Mouse (Mus musculus): ENCODE data around the gene Olfr71. TPM values are rescaled to one million over a fixed set of nuclear protein-coding genes. Genes with fewer than 3 reads are reported as not detected.

Olfr71 gene
- polyA plus RNA-seq (2015; fragmentation: Illumina TruSeq; extraction: RNeasy Lipid Tissue Mini Kit (QIAGEN cat#74804); ENCODE audit: low read depth, low replicate concordance) = not detected

DNA sequence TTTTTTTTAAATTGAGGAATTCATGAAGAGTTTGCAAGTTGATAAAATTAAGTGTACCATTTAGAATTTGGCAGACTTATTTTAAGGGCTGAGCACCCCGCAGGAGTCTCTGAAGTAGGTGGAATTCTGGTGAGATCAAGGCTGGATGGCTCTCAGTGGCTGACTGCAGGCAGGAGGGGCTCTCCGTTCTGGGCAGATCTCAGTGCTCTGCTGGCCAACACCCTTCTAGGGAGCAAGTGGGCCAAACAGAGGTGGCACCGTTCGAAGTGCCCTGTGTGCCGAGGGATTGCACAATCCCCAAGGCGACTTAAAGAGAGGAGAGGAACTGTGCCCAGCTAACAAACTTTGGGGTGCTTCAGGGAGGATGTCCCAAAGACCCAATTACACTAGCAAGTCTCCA lies at the start of gene Olfr71:
Gene Olfr71, minus strand, starts transcription at position 387 of the 400 bp plus-strand sequence.

DNA sequence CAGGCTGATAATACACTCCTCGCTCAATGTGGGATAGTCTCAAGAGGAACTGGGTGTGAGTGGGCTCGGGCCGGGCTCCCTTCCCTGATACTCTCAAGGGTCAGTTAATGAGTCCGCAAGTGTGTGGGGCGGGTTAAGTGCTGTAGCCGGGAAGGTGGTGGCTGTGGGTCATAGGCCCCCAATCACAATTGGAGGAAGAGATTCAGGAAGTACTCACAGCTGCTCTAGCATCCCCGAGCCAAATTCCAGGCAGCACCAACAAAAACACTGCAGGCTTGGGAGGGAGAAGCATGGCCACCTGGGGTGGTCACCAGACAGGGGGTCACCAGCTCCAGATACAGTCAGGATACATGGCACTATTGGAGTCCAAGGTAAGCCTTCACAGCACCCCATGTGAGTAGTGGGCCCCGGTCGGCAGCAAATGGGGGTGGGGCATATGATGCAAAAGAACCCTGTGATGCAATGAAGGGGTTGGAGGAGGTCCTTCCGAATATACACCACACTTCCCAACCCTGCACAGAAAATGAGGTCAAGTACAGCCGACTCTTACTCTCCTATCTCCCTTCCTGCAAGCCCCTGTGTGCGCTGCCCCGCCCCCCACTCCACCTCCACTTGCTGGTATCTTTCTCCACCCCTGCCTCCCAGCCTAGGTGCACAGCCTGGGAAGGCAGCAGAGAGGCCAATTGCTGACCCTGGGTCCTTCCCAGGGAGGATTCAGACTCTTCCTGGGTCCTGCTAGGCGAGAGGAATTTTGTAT lies 19.9 kb upstream of the Olfr71 start, which contains the start of gene Spaar:
Gene Spaar, plus strand, starts transcription at position 241 of the 757 bp plus-strand sequence.

DNA sequence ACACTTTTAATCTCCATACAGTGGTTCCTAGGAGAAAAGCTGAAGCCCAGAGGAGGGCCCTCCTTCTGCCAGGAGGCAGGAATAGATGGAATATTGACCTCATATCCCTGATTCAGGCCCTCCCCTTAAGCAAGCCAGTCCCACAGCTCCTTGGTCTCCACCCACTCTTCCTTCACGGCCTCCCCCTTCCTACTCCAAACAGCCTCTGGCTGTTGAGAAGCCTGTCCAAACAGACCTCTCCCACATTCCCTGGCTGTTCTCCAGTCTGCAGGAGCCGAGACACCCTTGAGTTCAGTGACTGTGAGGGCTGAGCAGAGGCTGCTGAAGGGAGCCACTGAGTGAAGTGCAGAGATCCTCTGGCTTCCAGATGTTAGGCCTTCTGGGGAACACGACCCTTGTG lies 16.9 kb upstream of the Olfr71 start, which contains the start of gene Hrct1:
Gene Hrct1, plus strand, starts transcription at position 194 of the 400 bp plus-strand sequence.

DNA sequence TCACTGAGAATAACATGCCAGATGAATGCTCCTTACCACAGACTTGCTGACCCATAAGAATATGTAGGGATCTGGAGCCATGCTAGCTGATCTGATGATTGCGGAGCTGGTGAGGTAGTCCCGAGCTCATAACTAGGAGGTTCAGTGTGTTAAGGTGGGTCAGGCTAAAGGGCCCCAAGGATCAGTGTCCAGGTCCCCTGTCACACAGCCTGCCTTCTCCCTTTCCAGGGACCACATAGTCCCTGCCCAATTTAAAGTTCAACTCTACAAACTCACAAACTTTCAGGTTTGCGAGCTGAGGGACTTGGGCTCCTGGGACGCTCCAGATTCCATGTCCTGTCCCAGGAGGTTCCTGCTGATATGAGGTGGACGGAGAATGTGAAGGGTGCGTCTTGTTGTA lies 9.3 kb downstream of the Olfr71 start, which contains the start of gene Olfr70:
Gene Olfr70, minus strand, starts transcription at position 101 of the 400 bp plus-strand sequence.

DNA sequence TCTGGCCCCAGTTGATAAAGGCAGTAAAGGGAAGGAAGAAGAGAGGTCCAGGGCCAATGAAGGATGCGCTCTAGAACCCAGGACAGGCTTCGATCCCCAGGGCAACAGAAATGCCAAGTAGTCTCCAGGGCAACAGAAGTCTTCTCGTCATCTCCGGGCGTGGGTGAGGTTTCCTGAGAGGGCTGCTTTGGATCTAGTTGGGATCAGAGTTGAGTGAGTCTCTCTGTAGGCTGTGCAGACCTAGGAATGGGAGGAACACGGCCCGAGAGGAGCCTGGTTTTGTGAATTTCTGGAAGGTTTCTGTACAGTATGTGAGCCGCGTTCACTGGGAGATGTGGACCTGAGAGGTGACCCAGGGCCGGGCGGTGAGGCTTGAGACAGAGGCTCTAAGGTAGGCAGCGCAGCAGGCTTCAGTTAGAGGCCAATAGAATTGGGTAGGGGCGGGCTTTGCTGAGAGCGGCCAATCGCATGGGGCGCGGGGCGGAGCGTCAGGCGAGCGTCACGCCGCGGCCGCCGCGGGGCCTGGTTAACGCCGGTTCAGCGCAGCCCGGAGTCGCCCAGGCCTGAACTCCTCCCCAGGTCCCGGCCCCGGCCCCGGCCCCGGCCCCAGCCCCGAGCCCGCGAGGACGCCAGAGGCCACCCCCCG lies 41.1 kb downstream of the Olfr71 start, which contains the start of the genes Tmem8b and Fam221b:
Gene Tmem8b, plus strand, starts transcription at position 190 of the 646 bp plus-strand sequence.
Gene Fam221b, minus strand, starts transcription at position 364 of the 646 bp plus-strand sequence.

DNA sequence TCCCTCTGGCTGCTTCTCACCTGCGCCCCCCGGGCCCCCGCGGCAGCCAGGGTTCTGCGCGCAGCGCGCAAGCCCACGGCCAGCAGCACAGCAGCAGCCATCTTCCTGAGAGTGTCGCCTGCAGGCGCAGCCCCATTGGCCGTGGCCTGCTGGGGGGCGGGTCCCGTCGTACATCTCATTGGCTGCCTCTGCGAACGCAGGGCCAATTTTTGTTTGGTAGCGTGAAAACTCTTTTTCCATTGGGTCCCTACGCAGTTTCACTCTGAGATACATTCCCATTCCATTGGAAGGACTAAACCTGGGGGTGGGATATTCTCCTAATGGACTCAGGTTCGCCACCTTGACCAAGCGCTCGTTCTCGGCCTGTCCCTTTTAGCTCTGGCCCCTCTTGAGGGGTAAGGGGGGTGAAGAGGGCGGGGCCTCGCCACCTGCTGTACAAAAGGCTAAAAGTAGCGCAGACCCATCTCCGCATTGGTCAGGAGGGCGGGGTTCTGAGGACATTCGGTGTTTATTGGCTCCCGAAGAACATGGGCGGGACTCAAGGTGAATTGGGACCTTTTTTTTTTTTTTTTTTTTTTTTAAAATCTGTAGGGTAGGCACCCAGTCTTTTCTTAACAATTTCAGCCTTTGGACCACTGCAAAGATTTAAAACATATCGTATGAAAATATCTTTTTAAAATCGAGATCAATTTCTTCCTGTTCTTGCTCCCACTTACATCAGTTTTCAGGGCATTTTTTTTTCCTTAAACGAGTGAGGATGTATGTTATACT lies 53.5 kb downstream of the Olfr71 start, which contains the start of gene Hint2:
Gene Hint2, minus strand, starts transcription at position 128 of the 771 bp plus-strand sequence.

Other genes starting within 250 kb of the Olfr71 start
- gene Sit1, start 226.5 kb downstream of the Olfr71 start, polyA plus RNA-seq (2015; fragmentation: Illumina TruSeq; extraction: RNeasy Lipid Tissue Mini Kit (QIAGEN cat#74804); ENCODE audit: low read depth, low replicate concordance) = not detected
- 58.5 TPM for gene Ccdc107, start 217.4 kb downstream of the Olfr71 start, polyA plus RNA-seq (2015; fragmentation: Illumina TruSeq; extraction: RNeasy Lipid Tissue Mini Kit (QIAGEN cat#74804); ENCODE audit: low read depth, low replicate concordance)
- 1.8 TPM for gene Arhgef39, start 210.6 kb downstream of the Olfr71 start, polyA plus RNA-seq (2015; fragmentation: Illumina TruSeq; extraction: RNeasy Lipid Tissue Mini Kit (QIAGEN cat#74804); ENCODE audit: low read depth, low replicate concordance)
- gene Car9, start 203.3 kb downstream of the Olfr71 start, polyA plus RNA-seq (2015; fragmentation: Illumina TruSeq; extraction: RNeasy Lipid Tissue Mini Kit (QIAGEN cat#74804); ENCODE audit: low read depth, low replicate concordance) = 1.2 TPM
- 16.8 TPM for gene Tpm2, start 186.5 kb downstream of the Olfr71 start, polyA plus RNA-seq (2015; fragmentation: Illumina TruSeq; extraction: RNeasy Lipid Tissue Mini Kit (QIAGEN cat#74804); ENCODE audit: low read depth, low replicate concordance)
- gene Creb3, start 147.9 kb downstream of the Olfr71 start, polyA plus RNA-seq (2015; fragmentation: Illumina TruSeq; extraction: RNeasy Lipid Tissue Mini Kit (QIAGEN cat#74804); ENCODE audit: low read depth, low replicate concordance) = 65.5 TPM
- 40.4 TPM for gene Tln1, start 147.6 kb downstream of the Olfr71 start, polyA plus RNA-seq (2015; fragmentation: Illumina TruSeq; extraction: RNeasy Lipid Tissue Mini Kit (QIAGEN cat#74804); ENCODE audit: low read depth, low replicate concordance)
- gene Rgp1, start 131.5 kb downstream of the Olfr71 start, polyA plus RNA-seq (2015; fragmentation: Illumina TruSeq; extraction: RNeasy Lipid Tissue Mini Kit (QIAGEN cat#74804); ENCODE audit: low read depth, low replicate concordance) = 28.2 TPM
- gene Gba2, start 131.4 kb downstream of the Olfr71 start, polyA plus RNA-seq (2015; fragmentation: Illumina TruSeq; extraction: RNeasy Lipid Tissue Mini Kit (QIAGEN cat#74804); ENCODE audit: low read depth, low replicate concordance) = 61.8 TPM
- not detected for gene Msmp, start 125.8 kb downstream of the Olfr71 start, polyA plus RNA-seq (2015; fragmentation: Illumina TruSeq; extraction: RNeasy Lipid Tissue Mini Kit (QIAGEN cat#74804); ENCODE audit: low read depth, low replicate concordance)
- gene Npr2, start 78.3 kb downstream of the Olfr71 start, polyA plus RNA-seq (2015; fragmentation: Illumina TruSeq; extraction: RNeasy Lipid Tissue Mini Kit (QIAGEN cat#74804); ENCODE audit: low read depth, low replicate concordance) = 48.5 TPM
- gene Spag8, start 56.7 kb downstream of the Olfr71 start, polyA plus RNA-seq (2015; fragmentation: Illumina TruSeq; extraction: RNeasy Lipid Tissue Mini Kit (QIAGEN cat#74804); ENCODE audit: low read depth, low replicate concordance) = 1.5 TPM
- 69.8 TPM for gene Hint2, start 53.8 kb downstream of the Olfr71 start, polyA plus RNA-seq (2015; fragmentation: Illumina TruSeq; extraction: RNeasy Lipid Tissue Mini Kit (QIAGEN cat#74804); ENCODE audit: low read depth, low replicate concordance)
- gene Tmem8b, start 41.3 kb downstream of the Olfr71 start, polyA plus RNA-seq (2015; fragmentation: Illumina TruSeq; extraction: RNeasy Lipid Tissue Mini Kit (QIAGEN cat#74804); ENCODE audit: low read depth, low replicate concordance) = 40.7 TPM
- 1.6 TPM for gene Fam221b, start 41.1 kb downstream of the Olfr71 start, polyA plus RNA-seq (2015; fragmentation: Illumina TruSeq; extraction: RNeasy Lipid Tissue Mini Kit (QIAGEN cat#74804); ENCODE audit: low read depth, low replicate concordance)
- not detected for gene Olfr70, start 9.4 kb downstream of the Olfr71 start, polyA plus RNA-seq (2015; fragmentation: Illumina TruSeq; extraction: RNeasy Lipid Tissue Mini Kit (QIAGEN cat#74804); ENCODE audit: low read depth, low replicate concordance)
- 2.0 TPM for gene Hrct1, start 16.9 kb upstream of the Olfr71 start, polyA plus RNA-seq (2015; fragmentation: Illumina TruSeq; extraction: RNeasy Lipid Tissue Mini Kit (QIAGEN cat#74804); ENCODE audit: low read depth, low replicate concordance)
- gene Spaar, start 19.8 kb upstream of the Olfr71 start, polyA plus RNA-seq (2015; fragmentation: Illumina TruSeq; extraction: RNeasy Lipid Tissue Mini Kit (QIAGEN cat#74804); ENCODE audit: low read depth, low replicate concordance) = 1.3 TPM
- not detected for gene Olfr159, start 60.8 kb upstream of the Olfr71 start, polyA plus RNA-seq (2015; fragmentation: Illumina TruSeq; extraction: RNeasy Lipid Tissue Mini Kit (QIAGEN cat#74804); ENCODE audit: low read depth, low replicate concordance)
- gene Olfr156, start 113.6 kb upstream of the Olfr71 start, polyA plus RNA-seq (2015; fragmentation: Illumina TruSeq; extraction: RNeasy Lipid Tissue Mini Kit (QIAGEN cat#74804); ENCODE audit: low read depth, low replicate concordance) = not detected
- gene Olfr157, start 129.9 kb upstream of the Olfr71 start, polyA plus RNA-seq (2015; fragmentation: Illumina TruSeq; extraction: RNeasy Lipid Tissue Mini Kit (QIAGEN cat#74804); ENCODE audit: low read depth, low replicate concordance) = not detected
- not detected for gene Olfr155, start 141.3 kb upstream of the Olfr71 start, polyA plus RNA-seq (2015; fragmentation: Illumina TruSeq; extraction: RNeasy Lipid Tissue Mini Kit (QIAGEN cat#74804); ENCODE audit: low read depth, low replicate concordance)
- 5.6 TPM for gene Reck, start 165.3 kb upstream of the Olfr71 start, polyA plus RNA-seq (2015; fragmentation: Illumina TruSeq; extraction: RNeasy Lipid Tissue Mini Kit (QIAGEN cat#74804); ENCODE audit: low read depth, low replicate concordance)
- gene Glipr2, start 247.1 kb upstream of the Olfr71 start, polyA plus RNA-seq (2015; fragmentation: Illumina TruSeq; extraction: RNeasy Lipid Tissue Mini Kit (QIAGEN cat#74804); ENCODE audit: low read depth, low replicate concordance) = 4.0 TPM